Mouse (Mus musculus): Measurements from ENCODE around the gene Ergic1.

DNA sequence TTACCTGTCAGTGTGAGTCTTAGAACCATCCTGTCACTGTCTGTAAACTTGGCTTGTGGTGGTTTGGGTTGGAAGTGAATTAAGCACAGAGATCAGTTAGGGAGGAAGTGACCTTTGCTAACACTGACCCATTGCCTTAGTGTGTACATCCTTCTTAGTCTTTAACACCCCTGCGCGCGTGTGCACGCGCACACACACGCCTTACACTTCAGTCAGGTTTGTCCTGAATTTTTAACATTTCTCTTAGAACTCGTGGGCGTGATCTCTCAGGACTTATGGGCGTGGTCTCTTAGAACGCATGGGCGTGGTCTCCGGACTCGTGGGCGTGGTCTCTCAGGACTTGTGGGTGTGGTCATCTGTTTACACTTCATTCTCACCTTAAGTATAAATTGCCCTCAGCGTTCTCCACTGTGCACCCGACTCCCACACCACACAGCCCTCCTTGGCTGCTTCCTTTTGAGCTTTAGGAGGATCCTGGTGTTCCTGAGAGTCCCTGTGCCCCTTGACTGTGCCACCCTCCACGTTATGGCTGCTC lies 39.7 kb downstream of the Ergic1 start:
- no peak for TF ChIP-seq CTCF (IDR thresholded peaks at IDR 0.05; ENCODE audit: extremely low read depth, insufficient read depth, insufficient read length, insufficient replicate concordance)
- no peak for TF ChIP-seq POLR2A (IDR thresholded peaks at IDR 0.05; ENCODE audit: low read depth, low read length)
